Mouse (Mus musculus) telencephalon, adult 2 months (tissue): ENCODE data around the gene Gm3298.
"Not testable (repeated sequence)": the region's sequence is repeated elsewhere in the genome, so short reads cannot be mapped to it uniquely, and the experiment has no call there.

ENCODE experiments used
- DNase-seq: peaks from one replicate; pipeline ENCODE4 v3.0.0-alpha.2; 2011; ENCODE audit warnings: low read depth, low spot score

The Gm3298 gene

DNA sequence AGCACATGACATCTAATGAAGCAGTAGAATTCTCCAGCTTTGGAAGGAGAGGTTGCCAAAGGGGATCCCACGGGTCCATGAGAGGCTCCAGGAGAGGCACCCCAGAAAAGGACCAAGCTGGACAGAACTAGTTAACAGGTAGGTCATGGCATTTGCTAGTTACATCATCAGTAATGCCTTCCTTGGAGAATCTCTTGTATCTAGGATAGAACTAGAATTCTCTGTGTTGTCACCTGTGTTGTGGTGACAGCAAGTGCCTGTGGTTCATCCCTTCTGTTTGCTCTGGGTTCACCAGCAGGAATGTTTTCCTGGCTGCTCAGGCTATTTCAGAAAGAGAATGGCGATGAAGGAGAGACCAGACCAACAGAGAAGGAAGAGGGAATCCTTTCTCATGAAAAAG is at the start of gene Gm3298:
Gene Gm3298, plus strand, starts transcription at position 301 of the 400 bp plus-strand sequence.
- DNase-seq: not testable (repeated sequence)

DNA sequence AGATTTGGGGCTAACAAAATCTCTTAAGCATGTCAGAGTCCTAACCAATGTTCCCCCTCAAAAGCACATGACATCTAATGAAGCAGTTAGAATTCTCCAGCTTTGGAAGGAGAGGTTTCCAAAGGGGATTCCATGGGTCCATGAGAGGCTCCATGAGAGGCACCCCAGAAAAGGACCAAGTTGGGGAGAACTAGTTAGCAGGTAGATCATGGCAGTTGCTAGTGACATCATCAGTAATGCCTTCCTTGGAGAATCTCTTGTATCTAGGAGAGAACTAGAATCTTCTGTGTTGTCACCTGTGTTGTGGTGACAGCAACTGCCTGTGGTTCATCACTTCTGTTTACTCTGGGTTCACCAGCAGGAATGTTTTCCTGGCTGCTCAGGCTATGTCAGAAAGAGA is 32.1 kb upstream of the Gm3298 start, which contains the start of gene Gm8297:
Gene Gm8297, plus strand, starts transcription at position 301 of the 400 bp plus-strand sequence.
- not testable (repeated sequence) for DNase-seq

DNA sequence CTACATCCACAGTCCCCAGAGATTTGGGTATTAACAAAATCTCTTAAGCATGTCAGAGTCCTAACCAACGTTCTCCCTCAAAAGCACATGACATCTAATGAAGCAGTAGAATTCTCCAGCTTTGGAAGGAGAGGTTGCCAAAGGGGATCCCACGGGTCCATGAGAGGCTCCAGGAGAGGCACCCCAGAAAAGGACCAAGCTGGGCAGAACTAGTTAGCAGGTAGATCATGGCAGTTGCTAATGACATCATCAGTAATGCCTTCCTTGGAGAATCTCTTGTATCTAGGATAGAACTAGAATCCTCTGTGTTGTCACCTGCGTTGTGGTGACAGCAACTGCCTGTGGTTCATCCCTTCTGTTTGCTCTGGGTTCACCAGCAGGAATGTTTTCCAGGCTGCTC is 34.6 kb downstream of the Gm3298 start, which contains the start of gene 4930555G01Rik:
Gene 4930555G01Rik, plus strand, starts transcription at position 301 of the 400 bp plus-strand sequence.
- DNase-seq: not testable (repeated sequence)
